Mouse (Mus musculus) liver, embryonic 11.5 days (tissue): Measurements from ENCODE around the gene Ltbr. TPM values are rescaled to one million over a fixed set of nuclear protein-coding genes. Genes with fewer than 3 reads are reported as not detected.

Source experiments
- ATAC-seq: fragments of 200-750 bp; cut with Nextera tagmentation; replicated peaks from 2 replicates; pipeline ENCODE4 v1.8.0; 2017; ENCODE audit warnings: moderate number of reproducible peaks, mild to moderate bottlenecking, moderate TSS enrichment, moderate library complexity; ENCODE audit not compliant: low FRiP score
- DNase-seq: peaks from one replicate; pipeline ENCODE4 v3.0.0-alpha.2; 2017; ENCODE audit warnings: low spot score
- H3K27ac ChIP-seq: fragments of 300-500 bp; sonication (generic); 2 replicates; pipeline ENCODE4 v1.5.1; 2014; ENCODE audit warnings: mild to moderate bottlenecking, low read depth, low read length, control low read depth
- H3K27me3 ChIP-seq: fragments of 300-500 bp; sonication (generic); replicated peaks from 2 replicates; pipeline ENCODE4 v1.6.1; 2014; ENCODE audit warnings: low read length, mixed read lengths; ENCODE audit not compliant: control insufficient read depth, insufficient read depth
- H3K36me3 ChIP-seq: fragments of 300-500 bp; sonication (generic); 2 replicates; pipeline ENCODE4 v1.6.1; 2014; ENCODE audit warnings: mild to moderate bottlenecking, low read length, moderate library complexity, mixed read lengths; ENCODE audit not compliant: control insufficient read depth, insufficient read depth
- H3K4me1 ChIP-seq: fragments of 300-500 bp; sonication (generic); replicated peaks from 2 replicates; pipeline ENCODE4 v1.6.1; 2014; ENCODE audit warnings: low read length, mixed read lengths; ENCODE audit not compliant: control insufficient read depth, insufficient read depth
- H3K4me2 ChIP-seq: fragments of 300-500 bp; sonication (generic); 2 replicates; pipeline ENCODE4 v1.6.1; 2014; ENCODE audit warnings: mild to moderate bottlenecking, control low read depth, moderate library complexity
- H3K4me3 ChIP-seq: fragments of 300-500 bp; sonication (generic); 2 replicates; pipeline ENCODE4 v1.5.1; 2014; ENCODE audit warnings: low read depth, low read length, control low read depth
- H3K9ac ChIP-seq: fragments of 300-500 bp; sonication (generic); 2 replicates; pipeline ENCODE4 v1.6.1; 2014; ENCODE audit warnings: low read depth, low read length, control low read depth
- H3K9me3 ChIP-seq: fragments of 300-500 bp; sonication (generic); 2 replicates; pipeline ENCODE4 v1.6.1; 2016; ENCODE audit warnings: low read length, inconsistent platforms, mixed read lengths; ENCODE audit not compliant: control insufficient read depth
- WGBS: fragments of 180-500 bp; shearing (Covaris S2); extraction: QIAGEN DNeasy Blood & Tissue Kit; methylation state at CpG from one replicate; pipeline ENCODE4 v1.1.7; 2014; 5-methylcytosine and 5-hydroxymethylcytosine counted together
- polyA plus RNA-seq: library from polyadenylated mRNA; unstranded; fragments of >200 nt; fragmentation: Nextera tagmentation; extraction: Ambion mirVana; gene quantifications from 2 replicates; pipeline ENCODE4 v1.2.1, GENCODE M21; 2014

Gene Ltbr
- polyA plus RNA-seq, 1 experiment from 2014 or later = 34.7 TPM

GRCm38 (mm10) chr6:125338791-125339660, 25.3 kb upstream of the Ltbr start:
- Histone ChIP-seq H3K4me3 (no peak overlapping the region), H3K27me3 (no peaks in the 10 kb centered on the region), H3K4me2 (no peak overlapping the region), H3K27ac (no peak overlapping the region), H3K9ac (no peak overlapping the region), H3K36me3 (no peaks in the 10 kb centered on the region; the same call in 1 of the 2 replicates), H3K9me3 (no peaks in the 10 kb centered on the region), H3K4me1 (peaks cover 14% of the 10 kb centered on the region)
- WGBS = 48% methylated on average over 9 of the region's 9 CpGs
- DNase-seq (no peak), ATAC-seq (no peak)

- no peaks in the 10 kb centered on the region; the same call in 1 of the 2 replicates for H3K4me1 ChIP-seq
- H3K4me3 ChIP-seq = no peak overlapping the region
- no peak for DNase-seq
- 69% methylated on average over 2 of the region's 2 CpGs for WGBS
- no peak overlapping the region for H3K27ac ChIP-seq
- H3K27me3 ChIP-seq = no peaks in the 10 kb centered on the region
- H3K9me3 ChIP-seq = no peaks in the 10 kb centered on the region
- H3K9ac ChIP-seq = no peak overlapping the region
- H3K36me3 ChIP-seq = no peaks in the 10 kb centered on the region; the same call in 1 of the 2 replicates
- H3K4me2 ChIP-seq = no peak overlapping the region
- ATAC-seq = no peak
These were observed 20.7 kb upstream of the Ltbr start for GRCm38 (mm10) chr6:125334356-125334755.

GRCm38 (mm10) chr6:125333112-125333899, 19.6 kb upstream of the Ltbr start:
- H3K9ac ChIP-seq = no peak overlapping the region

GRCm38 (mm10) chr6:125330626-125331326, 17.1 kb upstream of the Ltbr start:
- 1% methylated on average over 39 of the region's 39 CpGs for WGBS
- Histone ChIP-seq H3K9ac (peak overlapping the region; percentile 62), H3K4me2 (peak overlapping the region; percentile 79), H3K36me3 (no peaks in the 10 kb centered on the region), H3K4me1 (no peaks in the 10 kb centered on the region), H3K4me3 (peak overlapping the region; percentile 52), H3K27me3 (no peaks in the 10 kb centered on the region), H3K9me3 (no peaks in the 10 kb centered on the region), H3K27ac (no peak overlapping the region)
- DNase-seq = peak; percentile 79
- peak; percentile 80 for ATAC-seq

More at GRCm38 (mm10) chr6:125333112-125333899, 19.6 kb upstream of the Ltbr start:
- H3K27ac ChIP-seq = no peak overlapping the region
- ATAC-seq (no peak), DNase-seq (no peak)
- H3K4me3 ChIP-seq = no peak overlapping the region
- H3K36me3 ChIP-seq = no peaks in the 10 kb centered on the region; the same call in 1 of the 2 replicates
- no peaks in the 10 kb centered on the region for H3K9me3 ChIP-seq
- H3K27me3 ChIP-seq = no peaks in the 10 kb centered on the region
- 61% methylated on average over 14 of the region's 14 CpGs for WGBS
- no peaks in the 10 kb centered on the region; the same call in 1 of the 2 replicates for H3K4me1 ChIP-seq
- no peak overlapping the region for H3K4me2 ChIP-seq

GRCm38 (mm10) chr6:125328243-125328642, 14.6 kb upstream of the Ltbr start:
- H3K36me3 ChIP-seq = no peaks in the 10 kb centered on the region

GRCm38 (mm10) chr6:125325337-125325736, 11.7 kb upstream of the Ltbr start:
- DNase-seq (no peak), ATAC-seq (0 out of 2 replicates have a peak, but pooled peaks have one; percentile 21)
- H3K4me3 ChIP-seq = no peak overlapping the region
- H3K9ac ChIP-seq = no peak overlapping the region
- no peaks in the 10 kb centered on the region for H3K9me3 ChIP-seq
- peaks cover 30% of the 10 kb centered on the region for H3K27me3 ChIP-seq
- WGBS = 45% methylated on average over 6 of the region's 6 CpGs
- H3K4me1 ChIP-seq = 0 out of 2 replicates have a peak, but pooled peaks cover 3% of the 10 kb centered on the region
- H3K36me3 ChIP-seq = no peaks in the 10 kb centered on the region
- no peak overlapping the region for H3K27ac ChIP-seq
- H3K4me2 ChIP-seq = no peak overlapping the region

More at GRCm38 (mm10) chr6:125328243-125328642, 14.6 kb upstream of the Ltbr start:
- ATAC-seq (no peak), DNase-seq (no peak)
- H3K4me1 ChIP-seq = no peaks in the 10 kb centered on the region
- H3K9ac ChIP-seq = no peak overlapping the region
- no peak overlapping the region for H3K4me2 ChIP-seq
- peaks cover under 1% of the 10 kb centered on the region for H3K27me3 ChIP-seq
- H3K9me3 ChIP-seq = no peaks in the 10 kb centered on the region
- no peak overlapping the region for H3K4me3 ChIP-seq
- no peak overlapping the region for H3K27ac ChIP-seq
- 75% methylated on average over 5 of the region's 5 CpGs for WGBS

- H3K27ac ChIP-seq = no peak overlapping the region
- DNase-seq (no peak), ATAC-seq (no peak)
- peaks cover 32% of the 10 kb centered on the region for H3K27me3 ChIP-seq
- H3K9ac ChIP-seq = no peak overlapping the region
- H3K4me1 ChIP-seq = 0 out of 2 replicates have a peak, but pooled peaks cover 3% of the 10 kb centered on the region
- H3K4me2 ChIP-seq = no peak overlapping the region
- H3K4me3 ChIP-seq = no peak overlapping the region
- 50% methylated on average over 6 of the region's 6 CpGs for WGBS
- no peaks in the 10 kb centered on the region for H3K36me3 ChIP-seq
- no peaks in the 10 kb centered on the region for H3K9me3 ChIP-seq
These were observed 9.9 kb upstream of the Ltbr start for GRCm38 (mm10) chr6:125323547-125323946.

GRCm38 (mm10) chr6:125322794-125323193, 9.1 kb upstream of the Ltbr start:
- H3K9me3 ChIP-seq = no peaks in the 10 kb centered on the region
- 62% methylated on average over 13 of the region's 13 CpGs for whole genome bisulfite sequencing
- no peak for ATAC-seq
- 0 out of 2 replicates have a peak, but pooled peaks cover 3% of the 10 kb centered on the region for H3K4me1 ChIP-seq
- H3K9ac ChIP-seq = no peak overlapping the region
- H3K27me3 ChIP-seq = peaks cover 32% of the 10 kb centered on the region
- DNase-seq = no peak
- H3K4me3 ChIP-seq = no peak overlapping the region
- H3K27ac ChIP-seq = no peak overlapping the region
- no peaks in the 10 kb centered on the region for H3K36me3 ChIP-seq
- no peak overlapping the region for H3K4me2 ChIP-seq
